Mouse (Mus musculus) urinary bladder, postnatal 25 days (tissue): ENCODE measurements at regions not wholly inside any gene's neighbourhood (a gene's known extent, or its start where the extent isn't known, plus 50 kb on each side); places are given as distances from the start of the nearest gene placed in this dataset.

Source experiments
- DNase-seq: peaks from one replicate; pipeline ENCODE4 v3.0.0; 2022; ENCODE audit warnings: low spot score

DNA sequence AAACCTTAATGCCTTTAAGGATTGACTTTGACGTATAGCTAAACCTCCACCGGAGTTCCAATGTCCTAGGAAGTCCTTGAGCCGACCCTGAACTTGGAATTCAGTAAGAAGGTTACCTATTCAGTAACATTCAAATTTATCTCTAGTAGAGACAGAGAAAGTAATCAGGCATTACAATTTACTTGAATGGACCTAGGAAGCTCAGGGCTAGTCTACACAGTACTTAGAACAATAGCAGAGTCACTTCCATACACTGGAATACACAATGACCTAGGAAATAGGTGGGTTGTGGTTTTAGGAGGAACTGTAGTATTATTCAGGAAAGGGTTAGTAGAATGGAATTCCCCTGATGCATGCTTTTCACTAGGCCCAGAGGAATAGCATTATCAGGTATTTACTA is 179.2 kb upstream of the Tas2r134 start:
- no peak for DNase-seq

- DNase-seq, result no peak
Observed at GRCm38 (mm10) chr2:51447616-51448015, 179.7 kb upstream of the Tas2r134 start.

GRCm38 (mm10) chr2:51444386-51445080 is 182.8 kb upstream of the Tas2r134 start:
- DNase-seq, result no peak

DNA sequence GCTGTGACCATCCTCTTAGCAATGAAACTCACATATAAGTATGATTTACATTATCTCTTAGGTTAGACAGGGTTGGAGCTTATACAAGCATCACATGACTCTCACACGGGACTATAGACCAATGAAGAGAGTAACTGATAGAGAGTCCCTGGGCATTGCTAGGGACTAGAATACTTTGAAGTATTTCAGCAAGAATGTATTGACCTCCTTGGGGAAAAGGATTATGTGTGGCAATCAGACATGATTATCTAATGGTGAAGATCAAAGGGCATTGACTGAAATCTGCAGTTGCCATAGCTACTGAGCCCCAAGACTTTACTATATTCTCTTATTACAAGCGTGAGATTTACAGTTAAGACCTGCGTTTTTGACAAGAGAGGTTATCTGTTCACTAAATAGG is 183.4 kb upstream of the Tas2r134 start:
- no peak for DNase-seq

GRCm38 (mm10) chr2:51439047-51439446 is 188.3 kb upstream of the Tas2r134 start:
- no peak for DNase-seq

DNA sequence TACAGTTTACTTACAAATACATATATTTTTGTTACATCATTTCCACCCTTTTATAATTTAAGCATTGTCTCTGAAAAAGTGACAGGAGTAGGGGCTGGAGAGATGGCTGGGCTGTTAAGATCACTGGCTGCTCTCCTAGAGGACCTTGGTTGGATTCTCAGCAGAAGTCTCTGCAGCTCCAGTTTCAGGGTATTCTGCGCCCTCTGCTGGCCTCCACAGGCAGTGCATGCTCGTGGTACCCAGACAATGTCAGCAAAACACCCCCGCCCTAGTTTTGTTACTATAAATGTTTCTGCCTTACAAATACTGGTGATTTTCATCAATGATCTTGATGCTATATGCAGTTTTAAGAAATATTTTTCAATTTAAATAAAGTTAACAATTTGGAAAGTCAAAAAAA is 190.7 kb upstream of the Tas2r134 start:
- peak; percentile 6 for DNase-seq

GRCm38 (mm10) chr2:51431564-51431963 is 195.7 kb upstream of the Tas2r134 start:
- DNase-seq, result no peak

DNA sequence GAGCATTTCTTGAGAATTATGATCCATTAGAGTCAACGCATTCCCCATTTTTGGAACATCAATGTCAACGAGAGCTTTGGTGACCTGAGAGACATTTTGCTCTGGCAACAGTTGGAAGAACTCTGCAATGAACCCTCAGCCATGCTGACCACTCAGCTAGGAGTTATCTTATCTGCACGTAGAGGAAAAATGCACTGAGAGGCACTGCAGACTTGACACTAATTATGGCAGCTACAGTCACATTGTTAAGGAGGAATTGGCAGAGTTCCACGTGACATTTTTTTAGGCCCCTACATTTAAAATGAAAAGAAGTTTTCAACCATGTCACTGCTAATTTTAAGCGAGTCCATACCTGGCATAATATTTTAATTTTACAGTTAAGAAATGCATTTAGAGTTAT is 197.6 kb upstream of the Tas2r134 start:
- DNase-seq, result no peak

DNA sequence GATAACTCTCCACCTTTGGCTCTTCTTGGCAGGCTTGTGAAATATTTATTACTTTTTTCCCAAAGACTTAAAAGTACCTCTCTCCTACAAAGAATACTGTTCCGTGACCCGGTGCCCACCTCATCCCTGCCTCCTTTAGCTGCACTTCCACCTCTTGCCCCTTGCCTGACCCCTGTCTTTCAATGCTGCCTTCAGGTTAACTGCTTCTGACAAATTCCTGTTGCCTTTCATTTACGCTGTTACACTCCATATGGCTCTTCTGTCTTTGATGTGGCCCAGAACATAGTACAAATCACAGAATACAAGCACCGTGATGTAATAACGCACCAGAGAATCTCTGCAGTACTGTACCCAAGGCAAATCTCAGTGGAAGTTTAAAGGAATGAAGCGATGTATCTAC is 204.9 kb upstream of the Tas2r134 start:
- DNase-seq, result no peak

DNA sequence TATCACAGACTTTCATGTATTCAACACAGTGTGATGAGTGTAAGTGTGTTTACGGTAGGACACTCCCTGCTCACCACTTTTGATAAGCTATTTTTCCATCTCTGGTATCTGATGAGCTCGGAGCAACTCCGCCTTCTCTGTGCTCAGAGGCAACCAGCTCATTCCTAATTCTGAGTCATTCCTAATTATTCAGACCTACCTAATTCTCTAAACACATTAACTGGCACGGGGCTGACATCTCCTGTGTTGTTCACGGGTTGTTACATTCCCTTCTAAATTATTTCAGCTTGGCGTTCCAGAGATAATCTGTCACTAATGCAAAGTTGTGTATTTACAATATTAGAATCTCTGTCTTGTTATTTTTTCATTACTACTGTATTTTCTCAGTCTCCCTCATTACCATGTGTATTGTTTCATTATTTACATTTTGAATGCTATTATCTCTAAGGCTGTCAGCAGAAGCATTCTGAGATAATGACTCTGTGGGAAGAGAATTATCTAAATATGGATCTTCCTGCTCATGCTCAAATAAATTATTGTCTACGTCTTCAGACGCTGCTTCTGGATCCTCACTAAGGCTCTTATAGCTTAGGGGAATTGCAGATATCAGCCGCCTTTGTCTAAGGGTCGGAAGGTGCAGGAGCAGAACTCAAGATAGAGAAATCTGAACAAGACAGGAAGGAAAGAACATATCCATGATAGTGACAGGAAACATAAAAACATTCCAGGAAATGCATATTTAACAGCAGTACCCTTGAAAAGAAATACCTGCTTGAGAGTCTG is 209.2 kb upstream of the Tas2r134 start:
- DNase-seq, result no peak

- DNase-seq, result no peak
Observed at GRCm38 (mm10) chr2:51388390-51388789, 238.9 kb upstream of the Tas2r134 start.

GRCm38 (mm10) chr2:51387136-51387535 is 238.2 kb upstream of the Rnd3 start:
- DNase-seq, result no peak

DNA sequence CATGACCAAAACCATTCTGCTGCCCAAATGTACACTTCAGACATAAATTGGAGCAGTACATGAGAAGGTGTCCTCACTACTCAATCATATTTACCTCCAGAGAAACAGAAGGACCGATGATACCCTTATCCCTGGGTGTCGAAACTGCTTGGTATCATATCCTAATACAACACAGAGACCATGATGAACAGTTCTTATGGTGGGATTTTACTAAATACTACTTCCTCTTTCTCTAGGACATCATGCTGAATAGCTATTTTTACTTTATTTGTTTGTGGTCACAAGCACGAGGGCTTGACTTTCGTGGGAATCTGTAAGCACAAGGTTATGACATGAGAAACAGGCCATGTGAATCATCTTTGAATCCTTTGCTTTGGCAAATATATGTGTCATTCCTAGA is 227.7 kb upstream of the Rnd3 start:
- no peak for DNase-seq

DNA sequence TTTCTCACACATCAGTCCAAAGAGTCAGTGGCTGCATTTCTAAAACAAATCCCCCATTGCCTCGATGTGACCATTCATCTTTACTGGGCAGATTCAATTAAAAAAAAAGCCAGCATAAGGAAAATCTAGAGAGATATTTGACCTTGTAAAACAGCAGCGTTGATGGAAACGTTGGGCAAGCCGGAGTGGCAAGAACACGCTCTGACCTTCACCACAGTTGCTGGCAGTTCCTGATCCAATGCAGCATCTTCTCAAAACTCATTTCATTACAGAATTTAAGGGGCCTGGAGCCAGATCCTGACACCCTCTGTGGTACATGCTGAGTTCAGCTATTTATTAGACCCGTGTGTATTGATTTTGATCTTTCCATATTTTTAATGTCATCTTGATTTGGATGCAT is 225.7 kb upstream of the Rnd3 start:
- DNase-seq, result no peak

- no peak for DNase-seq
Observed at GRCm38 (mm10) chr2:51372771-51373170, 223.9 kb upstream of the Rnd3 start.

DNA sequence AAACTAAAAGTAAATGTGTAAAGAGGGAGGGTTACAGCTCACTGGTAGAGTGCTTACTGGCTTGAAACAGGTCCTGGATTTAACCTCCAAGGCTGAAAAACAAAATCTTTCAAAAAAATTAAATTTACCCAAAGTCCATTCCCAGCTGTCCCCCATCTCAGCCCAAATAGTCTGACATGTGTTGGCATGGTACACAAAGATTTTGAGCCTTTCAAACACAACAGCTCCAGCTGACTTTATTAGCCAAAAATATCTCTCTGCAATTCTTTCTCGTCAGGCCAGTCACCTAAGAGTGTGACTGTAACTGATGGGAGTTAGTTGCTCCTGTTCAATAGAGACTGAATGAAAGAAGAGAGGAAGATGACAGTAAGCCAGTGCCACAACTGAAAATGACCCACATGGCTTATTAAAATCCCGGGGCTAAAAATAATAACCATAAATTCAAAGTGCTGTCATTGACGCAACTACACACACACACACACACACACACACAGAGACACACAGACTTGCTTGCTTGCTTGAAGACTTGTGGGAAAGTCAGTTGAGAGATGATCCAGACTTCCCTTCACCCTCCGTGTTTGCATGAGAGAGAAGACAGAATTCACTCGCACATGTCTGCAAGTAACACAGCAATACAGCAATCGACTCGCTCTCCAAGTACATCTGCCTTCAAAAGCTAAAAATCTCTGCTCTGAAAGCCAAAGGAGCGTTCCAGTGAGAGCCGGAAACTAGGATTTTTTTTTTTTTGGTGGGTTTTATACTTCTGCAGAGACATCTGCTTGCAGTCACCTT is 214.1 kb upstream of the Rnd3 start:
- DNase-seq, result no peak

DNA sequence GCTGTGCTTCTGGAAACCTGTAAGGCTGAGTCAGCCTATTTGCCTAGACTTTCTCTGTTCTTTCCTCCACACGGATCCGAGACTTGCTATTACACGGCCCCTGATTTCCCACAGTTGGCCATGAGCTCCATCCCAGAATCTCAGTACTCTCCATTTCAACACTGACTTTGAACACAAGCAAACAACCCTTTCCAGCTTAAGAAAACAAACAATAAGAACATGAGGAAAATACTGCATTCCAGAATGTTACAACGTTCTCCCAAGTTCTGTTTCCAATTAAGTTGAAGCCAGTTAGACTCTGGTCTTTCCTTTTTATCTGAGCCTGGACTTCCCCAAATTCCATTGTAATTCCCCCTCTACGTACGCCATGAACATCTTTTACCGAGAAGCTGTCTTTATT is 206.4 kb upstream of the Rnd3 start:
- no peak for DNase-seq

GRCm38 (mm10) chr2:51354800-51355199 is 205.9 kb upstream of the Rnd3 start:
- DNase-seq, result no peak

GRCm38 (mm10) chr2:51349614-51350013 is 200.7 kb upstream of the Rnd3 start:
- DNase-seq, result no peak

DNA sequence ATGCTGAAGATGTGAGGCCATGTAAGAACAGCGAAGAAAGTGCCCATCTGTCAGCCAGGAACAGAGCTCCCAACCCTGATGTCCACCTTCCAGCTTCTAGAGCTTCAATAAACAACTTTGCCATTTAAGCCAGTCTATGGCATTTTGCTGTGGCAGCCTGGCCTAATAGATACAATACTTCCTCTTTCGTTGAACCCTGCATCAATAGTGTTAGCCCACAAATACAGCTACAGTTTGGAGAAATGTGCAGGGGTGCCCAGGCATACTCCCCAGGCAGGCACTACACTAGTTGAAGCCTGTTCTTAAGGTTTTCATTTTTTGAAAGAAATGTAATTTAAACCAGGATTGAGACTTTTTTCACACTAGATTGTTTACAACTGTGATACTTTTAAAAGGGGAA is 199.9 kb upstream of the Rnd3 start:
- DNase-seq, result no peak

- no peak for DNase-seq
Observed at GRCm38 (mm10) chr2:51347086-51347485, 198.2 kb upstream of the Rnd3 start.

DNA sequence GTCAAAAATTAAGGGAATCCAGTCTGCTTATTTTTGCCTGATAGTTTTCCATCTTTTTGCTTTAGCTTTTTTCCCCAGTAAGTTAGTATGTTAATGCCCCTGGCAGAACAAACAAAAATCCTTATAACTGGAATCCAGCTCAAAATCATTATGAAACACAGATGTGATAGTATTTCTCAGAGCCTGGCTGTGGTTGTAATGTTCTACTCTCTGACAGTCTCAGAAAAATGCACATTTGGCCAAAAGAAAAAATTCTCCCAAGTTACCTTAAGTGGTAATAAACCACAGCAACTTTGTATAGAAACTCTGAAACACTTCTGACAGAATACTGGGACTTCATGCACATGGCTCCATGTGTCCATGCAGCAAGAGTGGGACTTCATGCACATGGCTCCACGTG is 193.5 kb upstream of the Rnd3 start:
- DNase-seq, result no peak

- DNase-seq, result no peak
Observed at GRCm38 (mm10) chr2:51334437-51334836, 185.5 kb upstream of the Rnd3 start.
